Mouse (Mus musculus): ENCODE results near the gene Chac1.

GRCm38 (mm10) chr2:119318043-119318710, 32.9 kb upstream of the Chac1 start:
- TF ChIP-seq POLR2A (IDR thresholded peaks at IDR 0.05; ENCODE audit: borderline replicate concordance, extremely low read depth, insufficient read depth, insufficient read length, poor library complexity, severe bottlenecking) (no peak), CTCF (IDR thresholded peaks at IDR 0.05; ENCODE audit: borderline replicate concordance, extremely low read depth, insufficient read depth, insufficient read length) (no peak)

All from brain, embryonic 14.5 days (tissue).